Mouse (Mus musculus) cerebellum, adult 8-10 months (tissue): ENCODE data around the gene Tor3a.
"Not testable (repeated sequence)": the region's sequence is repeated elsewhere in the genome, so short reads cannot be mapped to it uniquely, and the experiment has no call there.

Experiments
- DNase-seq: peaks from one replicate; pipeline ENCODE4 v3.0.0; 2022

Tor3a gene

GRCm38 (mm10) chr1:156669208-156669983 is 4.8 kb downstream of the Tor3a start:
- DNase-seq = no peak

- no peak for DNase-seq
Measured at GRCm38 (mm10) chr1:156668602-156669001, 5.6 kb downstream of the Tor3a start.

- no peak for DNase-seq
Measured at GRCm38 (mm10) chr1:156667141-156667926, 6.8 kb downstream of the Tor3a start.

- no peak for DNase-seq
Measured at GRCm38 (mm10) chr1:156665777-156666176, 8.4 kb downstream of the Tor3a start.

- DNase-seq = not testable (repeated sequence)
Measured at GRCm38 (mm10) chr1:156660660-156661236, 13.4 kb downstream of the Tor3a start.

- DNase-seq = no peak
Measured at GRCm38 (mm10) chr1:156659906-156660659, 14.1 kb downstream of the Tor3a start.

GRCm38 (mm10) chr1:156658676-156659075 is 15.5 kb downstream of the Tor3a start:
- peak; percentile 70 for DNase-seq

GRCm38 (mm10) chr1:156657523-156657922 is 16.6 kb downstream of the Tor3a start:
- DNase-seq = no peak

GRCm38 (mm10) chr1:156654735-156655530 is 19.2 kb downstream of the Tor3a start:
- no peak for DNase-seq

- no peak for DNase-seq
Measured at GRCm38 (mm10) chr1:156652189-156652822, 21.9 kb downstream of the Tor3a start.

GRCm38 (mm10) chr1:156650631-156651030 is 23.5 kb downstream of the Tor3a start:
- DNase-seq = no peak

- no peak for DNase-seq
Measured at GRCm38 (mm10) chr1:156648705-156649104, 25.5 kb downstream of the Tor3a start.

- DNase-seq = no peak
Measured at GRCm38 (mm10) chr1:156645971-156646370, 28.2 kb downstream of the Tor3a start.

GRCm38 (mm10) chr1:156644780-156645523 is 29.2 kb downstream of the Tor3a start:
- DNase-seq = peak; percentile 51

GRCm38 (mm10) chr1:156644061-156644460 is 30.1 kb downstream of the Tor3a start:
- DNase-seq = no peak

- no peak for DNase-seq
Measured at GRCm38 (mm10) chr1:156642813-156643212, 31.3 kb downstream of the Tor3a start.

- DNase-seq = no peak
Measured at GRCm38 (mm10) chr1:156641808-156642207, 32.3 kb downstream of the Tor3a start.

GRCm38 (mm10) chr1:156640577-156640976 is 33.6 kb downstream of the Tor3a start:
- no peak for DNase-seq

GRCm38 (mm10) chr1:156639455-156639854 is 34.7 kb downstream of the Tor3a start:
- no peak for DNase-seq

- DNase-seq = no peak
Measured at GRCm38 (mm10) chr1:156635148-156635547, 39.0 kb downstream of the Tor3a start.

- peak; percentile 50 for DNase-seq
Measured at GRCm38 (mm10) chr1:156633095-156633494, 41.1 kb downstream of the Tor3a start.
